Mouse (Mus musculus): ENCODE measurements around the gene 2300009A05Rik. TPM values are rescaled to one million over a fixed set of nuclear protein-coding genes. Genes with fewer than 3 reads are reported as not detected.
A peak's percentile ranks its signal among the peaks of the same experiment; 100 is the strongest.

Gene 2300009A05Rik
- polyA plus RNA-seq, 1 experiment from 2014 or later = 29.6 TPM

DNA sequence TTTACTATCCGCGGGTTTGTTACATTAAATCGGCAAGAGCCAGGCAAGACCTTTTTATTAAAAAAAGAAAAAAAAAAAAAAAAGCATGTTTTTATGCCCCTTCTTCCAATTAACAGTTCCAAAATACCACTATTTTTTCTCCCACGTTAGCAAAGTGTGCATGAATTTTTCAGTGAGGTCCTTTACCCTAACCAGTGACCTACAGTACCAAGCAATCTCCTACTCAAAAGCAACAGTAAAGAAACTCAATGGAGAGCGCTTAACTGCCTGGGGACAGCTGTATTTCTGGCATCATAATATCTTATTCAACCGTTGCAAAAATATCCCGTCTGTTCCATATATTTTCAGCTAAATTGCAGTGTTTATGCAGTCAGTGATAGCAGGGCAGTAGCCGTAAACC lies 20.9 kb downstream of the 2300009A05Rik start:
- Histone ChIP-seq H3K4me3 (replicated peaks) (peak overlapping the region; percentile 83), H3K36me3 (no peaks in the 10 kb centered on the region; the same call in 1 of the 2 replicates), H3K4me1 (replicated peaks) (peaks cover 41% of the 10 kb centered on the region), H3K27ac (peak overlapping the region; percentile 86; the same call in 1 of the 2 replicates), H3K9ac (peak overlapping the region; percentile 91), H3K4me2 (peak overlapping the region; percentile 86), H3K9me3 (replicated peaks) (no peaks in the 10 kb centered on the region), H3K27me3 (no peaks in the 10 kb centered on the region)
- WGBS (ENCODE audit: insufficient replicate concordance) = 18% methylated on average over 8 of the region's 8 CpGs
- DNase-seq (no peak), ATAC-seq (ENCODE audit: low read depth) (no peak)

DNA sequence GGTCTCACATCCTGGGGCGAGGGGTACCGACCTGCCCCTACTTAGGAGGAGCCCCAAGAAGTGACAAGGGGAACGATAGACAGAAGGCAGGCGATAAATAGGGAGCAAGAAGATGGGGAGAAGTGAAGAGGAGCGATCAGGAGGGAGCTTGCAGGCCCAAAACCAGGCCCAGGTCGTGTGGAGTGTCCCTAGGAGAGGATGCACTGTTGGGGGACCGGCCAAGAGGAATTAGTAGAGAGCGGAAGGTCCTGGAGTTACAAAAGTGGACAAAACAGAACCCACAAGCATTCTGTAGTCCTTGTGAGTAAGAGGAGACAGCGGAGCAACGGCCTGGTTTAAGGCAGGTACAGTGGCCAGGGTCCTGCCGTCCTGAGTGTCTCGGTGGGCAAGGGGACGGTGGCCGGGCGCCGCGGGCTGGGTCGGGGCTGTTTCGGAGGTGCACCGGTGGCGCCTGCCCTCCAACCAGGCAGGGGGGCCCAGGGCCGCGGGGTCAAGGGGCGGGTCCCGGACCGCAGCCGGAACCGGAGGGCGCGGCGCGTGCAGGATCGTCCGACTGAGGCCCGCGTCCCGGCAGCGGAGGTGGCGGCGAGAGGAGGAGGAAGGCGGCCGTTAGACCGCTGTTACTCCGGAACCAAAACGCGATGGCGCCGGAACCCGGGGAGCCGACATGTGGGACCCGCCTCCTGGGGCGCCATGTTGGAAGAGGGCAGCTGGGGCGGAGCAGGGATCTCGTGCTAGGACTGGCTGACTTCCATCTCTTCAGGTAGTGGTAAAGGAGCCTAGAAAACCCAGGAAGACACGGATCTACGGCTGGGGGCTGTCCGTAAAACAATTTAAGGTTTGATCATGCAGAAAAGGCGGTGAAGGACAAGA lies 21.5 kb downstream of the 2300009A05Rik start, which contains the start of gene Map2k5:
Gene Map2k5 (minus strand): TSS at position 633 of the 873 bp plus-strand sequence.
- H3K9ac ChIP-seq = peak within 1 kb of the TSS; percentile 91
- under 1% methylated on average over 58 of the region's 58 CpGs for WGBS (ENCODE audit: insufficient replicate concordance)
- peak; percentile 94 for ATAC-seq (ENCODE audit: low read depth)

DNA sequence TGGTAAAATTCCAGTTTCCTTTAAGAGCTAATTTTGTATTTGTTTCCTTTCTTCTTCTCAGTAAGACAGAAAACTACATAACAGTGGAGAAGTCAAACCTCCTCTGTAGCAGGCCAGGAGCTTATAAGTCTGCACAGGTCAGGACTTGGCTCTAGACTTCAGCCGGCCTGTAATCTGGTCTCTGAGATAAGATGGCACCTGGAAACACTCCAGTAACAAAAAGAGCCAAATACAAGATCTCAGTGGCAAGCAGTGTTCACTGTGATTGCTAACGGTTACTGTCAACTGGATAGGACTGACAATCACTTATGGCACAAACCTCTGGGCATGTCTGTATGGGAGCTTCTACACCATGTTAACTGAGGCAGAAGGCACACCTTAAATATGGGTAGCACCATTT lies 25.7 kb downstream of the 2300009A05Rik start:
- DNase-seq = no peak
- no peak overlapping the region for H3K27ac ChIP-seq

More for the DNA sequence above, 21.5 kb downstream of the 2300009A05Rik start, which contains the start of gene Map2k5:
- peak within 1 kb of the TSS; percentile 86 for H3K27ac ChIP-seq
- H3K4me1 ChIP-seq (replicated peaks) = peaks cover 43% of the 10 kb centered on the region
- DNase-seq = peak; percentile 87
- peak within 1 kb of the TSS; percentile 86 for H3K4me2 ChIP-seq
- peak within 1 kb of the TSS; percentile 83 for H3K4me3 ChIP-seq (replicated peaks)
- H3K9me3 ChIP-seq (replicated peaks) = no peaks in the 10 kb centered on the region
- no peaks in the 10 kb centered on the region; the same call in 1 of the 2 replicates for H3K36me3 ChIP-seq
- no peaks in the 10 kb centered on the region for H3K27me3 ChIP-seq

DNA sequence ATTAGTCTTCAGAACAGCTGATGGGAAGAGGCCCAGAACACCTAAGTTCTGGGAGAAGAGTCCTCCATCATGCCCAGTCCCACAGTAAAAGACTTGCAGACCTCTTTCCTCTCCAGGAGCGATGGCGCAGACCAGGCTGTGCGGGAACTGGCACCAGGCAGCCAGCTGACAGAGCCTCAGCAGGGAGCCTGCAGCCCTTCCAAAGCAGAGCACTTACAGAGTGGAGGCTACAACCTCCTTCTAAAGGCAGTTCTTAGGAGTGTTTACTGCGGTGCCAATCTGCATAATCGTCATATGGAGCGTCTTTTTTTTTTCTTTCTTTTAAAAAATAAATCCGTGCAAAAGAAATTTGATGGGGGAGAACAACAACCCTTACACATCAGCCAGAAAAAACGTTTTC lies 26.5 kb downstream of the 2300009A05Rik start:
- Histone ChIP-seq H3K4me2 (no peak overlapping the region), H3K27me3 (no peaks in the 10 kb centered on the region), H3K36me3 (peaks cover 15% of the 10 kb centered on the region; the same call in 1 of the 2 replicates), H3K4me1 (replicated peaks) (peaks cover 37% of the 10 kb centered on the region), H3K9me3 (replicated peaks) (no peaks in the 10 kb centered on the region), H3K4me3 (replicated peaks) (no peak overlapping the region), H3K9ac (no peak overlapping the region), H3K27ac (no peak overlapping the region)
- no peak for DNase-seq
- no peak for ATAC-seq (ENCODE audit: low read depth)
- WGBS (ENCODE audit: insufficient replicate concordance) = 80% methylated on average over 8 of the region's 8 CpGs

More for the DNA sequence above, 25.7 kb downstream of the 2300009A05Rik start:
- no peak for ATAC-seq (ENCODE audit: low read depth)
- H3K4me3 ChIP-seq (replicated peaks) = no peak overlapping the region
- H3K36me3 ChIP-seq = peaks cover 15% of the 10 kb centered on the region; the same call in 1 of the 2 replicates
- no peaks in the 10 kb centered on the region for H3K27me3 ChIP-seq
- no peak overlapping the region for H3K4me2 ChIP-seq
- no peaks in the 10 kb centered on the region for H3K9me3 ChIP-seq (replicated peaks)
- H3K4me1 ChIP-seq (replicated peaks) = peaks cover 40% of the 10 kb centered on the region
- WGBS (ENCODE audit: insufficient replicate concordance) = 27% methylated on average over 2 of the region's 2 CpGs
- no peak overlapping the region for H3K9ac ChIP-seq

DNA sequence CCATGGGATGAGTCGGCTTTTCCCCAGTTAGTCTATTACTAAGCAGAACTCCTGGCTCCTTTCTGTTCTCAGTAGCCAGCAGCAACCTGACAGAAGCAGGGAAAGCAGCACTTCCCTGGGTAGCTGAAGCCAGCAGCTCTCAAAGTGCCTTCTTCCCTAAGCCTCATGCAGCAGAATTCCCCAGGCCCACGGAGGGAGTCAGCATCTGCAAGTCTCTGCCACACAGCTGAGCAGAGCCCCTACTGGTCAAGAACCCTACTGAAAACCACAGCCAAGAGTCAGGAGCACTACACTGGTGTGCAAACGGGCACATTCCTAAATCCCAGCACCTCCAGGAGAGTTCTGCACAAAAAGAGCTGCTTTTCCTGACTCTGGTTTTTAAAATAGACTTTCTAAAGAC lies 38.6 kb downstream of the 2300009A05Rik start:
- 46% methylated on average over 3 of the region's 3 CpGs for WGBS (ENCODE audit: insufficient replicate concordance)
- Histone ChIP-seq H3K9ac (no peak overlapping the region), H3K27ac (no peak overlapping the region), H3K9me3 (replicated peaks) (no peaks in the 10 kb centered on the region), H3K27me3 (no peaks in the 10 kb centered on the region), H3K4me3 (replicated peaks) (no peak overlapping the region), H3K36me3 (peaks cover 14% of the 10 kb centered on the region), H3K4me2 (no peak overlapping the region), H3K4me1 (replicated peaks) (no peaks in the 10 kb centered on the region)
- DNase-seq (no peak), ATAC-seq (ENCODE audit: low read depth) (no peak)

DNA sequence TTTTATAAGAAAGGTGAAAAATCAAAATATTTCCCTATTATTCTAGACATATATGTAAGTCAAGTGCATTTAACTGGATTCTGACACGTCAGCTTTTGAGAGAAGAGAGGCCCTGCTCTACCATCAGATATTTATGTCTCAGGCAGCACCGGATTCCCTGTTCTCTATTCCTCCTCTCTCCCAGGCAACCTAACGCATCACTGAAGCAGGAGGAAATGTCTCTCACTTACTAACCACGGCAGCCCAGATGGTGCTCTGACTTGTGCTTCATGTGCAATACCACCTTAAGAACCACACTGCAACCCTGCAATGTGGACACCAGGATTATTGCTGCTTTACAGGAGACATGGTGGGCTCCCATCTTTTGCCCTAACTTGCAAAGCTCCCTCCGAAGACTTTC lies 40.0 kb downstream of the 2300009A05Rik start:
- no peak overlapping the region for H3K9ac ChIP-seq
- no peak overlapping the region for H3K4me2 ChIP-seq
- no peaks in the 10 kb centered on the region for H3K4me1 ChIP-seq (replicated peaks)
- no peak overlapping the region for H3K27ac ChIP-seq
- WGBS (ENCODE audit: insufficient replicate concordance) = 73% methylated on average over 5 of the region's 5 CpGs
- DNase-seq = no peak
- H3K27me3 ChIP-seq = no peaks in the 10 kb centered on the region
- no peak for ATAC-seq (ENCODE audit: low read depth)
- H3K4me3 ChIP-seq (replicated peaks) = no peak overlapping the region
- H3K9me3 ChIP-seq (replicated peaks) = no peaks in the 10 kb centered on the region
- H3K36me3 ChIP-seq = peaks cover 8% of the 10 kb centered on the region

DNA sequence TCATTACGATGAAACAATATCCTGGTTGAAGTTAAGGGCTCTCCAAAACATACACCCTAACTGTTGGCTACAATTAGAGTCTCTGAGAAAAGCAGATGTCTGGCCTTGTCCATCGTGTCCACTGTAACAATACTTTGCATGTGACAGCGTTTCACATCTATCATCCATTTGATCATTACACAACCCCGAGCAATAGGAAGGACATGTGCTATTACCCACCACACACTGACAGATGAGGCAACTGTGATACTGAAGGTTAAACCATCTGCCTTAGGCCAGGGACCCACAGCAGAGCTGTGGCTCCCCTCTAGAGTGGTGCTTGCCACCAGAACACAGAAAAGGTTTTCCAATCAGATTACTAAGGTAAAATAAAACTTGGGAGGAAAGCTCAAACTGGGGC lies 42.3 kb downstream of the 2300009A05Rik start:
- no peaks in the 10 kb centered on the region for H3K4me1 ChIP-seq (replicated peaks)
- H3K36me3 ChIP-seq = peaks cover 8% of the 10 kb centered on the region
- no peak overlapping the region for H3K9ac ChIP-seq
- DNase-seq = no peak
- H3K27me3 ChIP-seq = no peaks in the 10 kb centered on the region
- H3K9me3 ChIP-seq (replicated peaks) = no peaks in the 10 kb centered on the region
- no peak for ATAC-seq (ENCODE audit: low read depth)
- H3K4me3 ChIP-seq (replicated peaks) = no peak overlapping the region
- WGBS (ENCODE audit: insufficient replicate concordance) = 73% methylated on average over 4 of the region's 4 CpGs
- no peak overlapping the region for H3K4me2 ChIP-seq
- no peak overlapping the region for H3K27ac ChIP-seq

DNA sequence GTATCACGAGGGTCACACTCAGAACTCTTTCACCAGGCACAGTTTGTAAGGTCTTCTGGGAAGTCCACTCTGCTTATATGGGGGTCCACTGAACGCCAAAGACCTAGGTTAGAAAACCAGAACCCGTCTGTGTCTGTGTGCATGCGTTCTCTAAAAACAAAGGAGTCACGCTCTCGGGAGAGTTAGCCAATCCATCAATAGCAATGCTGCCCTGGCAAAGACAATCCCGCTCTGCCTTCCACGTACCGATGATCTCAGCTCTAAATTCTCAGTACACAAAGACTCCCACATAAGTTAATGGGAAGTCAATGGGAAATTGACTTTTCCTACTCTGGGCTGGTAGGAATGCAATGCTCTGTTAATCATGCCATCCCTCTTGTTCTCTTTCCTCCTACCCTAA lies 42.8 kb downstream of the 2300009A05Rik start:
- H3K27me3 ChIP-seq = no peaks in the 10 kb centered on the region
- H3K27ac ChIP-seq = no peak overlapping the region
- H3K4me2 ChIP-seq = no peak overlapping the region
- H3K4me1 ChIP-seq (replicated peaks) = no peaks in the 10 kb centered on the region
- WGBS (ENCODE audit: insufficient replicate concordance) = 81% methylated on average over 9 of the region's 9 CpGs
- DNase-seq (no peak), ATAC-seq (ENCODE audit: low read depth) (no peak)
- H3K36me3 ChIP-seq = peaks cover 8% of the 10 kb centered on the region
- H3K9ac ChIP-seq = no peak overlapping the region
- H3K4me3 ChIP-seq (replicated peaks) = no peak overlapping the region
- H3K9me3 ChIP-seq (replicated peaks) = no peaks in the 10 kb centered on the region

DNA sequence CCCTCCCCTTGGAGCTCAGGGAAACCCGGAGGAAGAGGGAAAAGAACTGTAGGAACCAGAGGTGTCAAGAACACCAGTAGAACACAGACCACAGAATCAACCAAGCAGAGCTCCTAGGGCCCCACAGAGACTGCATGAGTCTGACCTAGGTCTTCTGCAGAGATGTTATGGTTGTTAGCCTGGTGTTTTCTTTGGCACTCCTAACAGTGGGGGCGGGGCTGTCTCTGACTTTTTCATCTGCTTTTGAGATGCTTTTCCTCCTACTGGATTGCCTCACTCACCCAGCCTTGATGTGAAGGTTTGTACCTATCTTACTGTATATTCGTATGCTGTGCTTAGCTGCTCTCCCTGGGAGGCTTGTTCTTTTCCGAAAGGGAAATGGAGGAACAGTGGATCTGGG lies 44.9 kb downstream of the 2300009A05Rik start:
- Histone ChIP-seq H3K9ac (no peak overlapping the region), H3K4me2 (no peak overlapping the region), H3K27me3 (no peaks in the 10 kb centered on the region), H3K27ac (no peak overlapping the region), H3K4me3 (replicated peaks) (no peak overlapping the region), H3K9me3 (replicated peaks) (no peaks in the 10 kb centered on the region), H3K4me1 (replicated peaks) (0 out of 2 replicates have a peak, but pooled peaks cover 5% of the 10 kb centered on the region), H3K36me3 (peaks cover 8% of the 10 kb centered on the region)
- no peak for DNase-seq
- ATAC-seq (ENCODE audit: low read depth) = no peak
- 80% methylated on average over 4 of the region's 4 CpGs for WGBS (ENCODE audit: insufficient replicate concordance)

DNA sequence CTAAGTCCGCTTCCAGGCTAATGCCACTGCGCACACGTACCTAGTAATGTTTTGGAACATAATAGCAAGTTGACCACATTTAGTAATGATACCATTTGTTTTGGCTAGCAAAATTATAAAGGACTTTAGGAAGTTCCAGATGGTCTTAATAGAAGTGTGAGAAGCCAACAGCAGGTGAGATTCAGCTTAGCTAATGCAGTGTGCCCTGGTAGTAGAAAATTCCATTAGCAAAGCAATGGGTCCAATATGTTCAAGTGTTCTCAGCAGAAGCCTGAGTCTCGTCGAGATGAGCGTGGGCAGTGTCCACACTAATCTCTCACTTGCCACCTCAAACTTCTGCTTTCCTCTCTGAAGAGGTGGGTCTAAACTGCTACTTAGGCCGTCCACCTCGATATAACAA lies 49.0 kb downstream of the 2300009A05Rik start:
- Histone ChIP-seq H3K4me1 (replicated peaks) (peaks cover 10% of the 10 kb centered on the region; the same call in 1 of the 2 replicates), H3K27me3 (no peaks in the 10 kb centered on the region), H3K9ac (no peak overlapping the region), H3K36me3 (no peaks in the 10 kb centered on the region), H3K4me2 (no peak overlapping the region), H3K27ac (no peak overlapping the region), H3K4me3 (replicated peaks) (no peak overlapping the region), H3K9me3 (replicated peaks) (no peaks in the 10 kb centered on the region)
- ATAC-seq (ENCODE audit: low read depth) (no peak), DNase-seq (no peak)
- WGBS (ENCODE audit: insufficient replicate concordance) = 49% methylated on average over 8 of the region's 8 CpGs

DNA sequence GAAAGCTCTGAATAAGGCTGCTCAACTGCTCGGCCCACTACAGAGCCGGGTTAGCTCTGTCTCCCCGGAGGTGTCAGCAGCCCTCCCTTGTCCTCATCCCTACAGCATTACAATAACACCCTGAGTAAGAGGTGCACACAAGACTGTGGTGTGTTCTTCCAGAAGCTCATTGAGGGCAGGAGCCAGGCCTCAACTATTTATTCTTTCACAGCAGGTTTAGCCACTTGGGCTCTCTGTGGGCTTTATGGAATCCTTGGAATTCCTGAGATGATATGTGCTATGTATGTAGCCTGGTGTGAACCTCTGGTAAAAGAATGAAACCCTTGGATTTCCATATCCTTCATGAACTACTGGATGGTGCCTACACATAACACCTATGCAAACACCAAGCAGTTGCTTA lies 49.8 kb downstream of the 2300009A05Rik start:
- DNase-seq (no peak), ATAC-seq (ENCODE audit: low read depth) (no peak)
- Histone ChIP-seq H3K9ac (no peak overlapping the region), H3K9me3 (replicated peaks) (no peaks in the 10 kb centered on the region), H3K4me3 (replicated peaks) (no peak overlapping the region), H3K36me3 (no peaks in the 10 kb centered on the region), H3K4me1 (replicated peaks) (peaks cover 10% of the 10 kb centered on the region; the same call in 1 of the 2 replicates), H3K27ac (no peak overlapping the region), H3K4me2 (no peak overlapping the region), H3K27me3 (no peaks in the 10 kb centered on the region)
- WGBS (ENCODE audit: insufficient replicate concordance) = 88% methylated on average over 3 of the region's 3 CpGs
